Mouse (Mus musculus) bone marrow, adult 2 months (tissue): Measurements from ENCODE around the gene Dse.

Experiments used
- CTCF ChIP-seq: fragments of 200-500 bp; IDR thresholded peaks from 2 replicates; pipeline ENCODE4 v1.5.1; 2011; ENCODE audit warnings: low read length, control low read depth; ENCODE audit not compliant: control insufficient read depth, insufficient read depth
- POLR2A ChIP-seq: fragments of 200-500 bp; IDR thresholded peaks from 2 replicates; pipeline ENCODE4 v1.6.1; 2011; ENCODE audit warnings: low read depth, mild to moderate bottlenecking, control low read depth, low read length, borderline replicate concordance; ENCODE audit not compliant: control insufficient read depth

DNA sequence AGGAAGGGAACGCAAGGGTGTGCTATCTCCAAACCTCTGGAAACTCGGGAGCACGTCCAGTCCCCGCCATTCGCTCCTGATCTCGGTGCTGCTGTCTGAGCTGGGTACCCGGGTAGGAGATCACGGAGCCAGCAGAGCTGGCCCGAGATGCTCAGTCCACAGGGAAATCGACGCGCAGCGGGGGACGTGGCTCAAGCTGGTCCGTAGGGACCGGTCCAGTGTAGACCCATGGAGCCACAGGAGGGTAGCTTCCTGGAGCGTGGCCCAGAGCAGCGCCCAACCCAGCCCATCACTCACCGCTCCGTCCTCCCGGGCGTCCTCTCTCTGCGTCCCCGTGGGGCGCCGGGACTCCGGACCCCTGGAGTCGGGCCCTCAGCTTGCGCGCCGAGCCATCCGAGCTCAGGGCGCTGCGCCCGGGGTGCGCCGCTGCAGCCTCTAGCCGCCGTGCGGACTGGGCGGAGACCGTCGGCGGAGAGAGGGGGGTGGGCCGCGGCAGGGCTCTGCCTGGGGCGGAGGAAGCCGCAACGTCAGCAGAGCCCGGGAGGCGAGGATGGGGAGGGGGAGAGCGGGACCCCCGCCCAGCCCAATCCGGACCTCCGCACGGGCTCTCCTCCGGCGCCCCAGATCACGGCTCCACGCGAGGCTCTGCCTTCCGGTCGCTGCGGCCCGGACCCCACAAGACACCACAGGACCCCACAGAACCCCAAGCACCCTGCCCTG lies 572 bp downstream of the Dse start:
- TF ChIP-seq CTCF (no peak), POLR2A (peak; percentile 46; the same call in 1 of the 2 replicates)
